Mouse (Mus musculus): ENCODE results near the gene Dclk1.
A peak's percentile ranks its signal among the peaks of the same experiment; 100 is the strongest.

Gene Dclk1

GRCm38 (mm10) chr3:55499298-55499697, 257.1 kb downstream of the Dclk1 start:
- no peak for DNase-seq (ENCODE audit: low spot score in 2 of 2)

GRCm38 (mm10) chr3:55510198-55510597, 268.0 kb downstream of the Dclk1 start:
- no peak for DNase-seq (ENCODE audit: low spot score in 2 of 2)

- no peak for DNase-seq (ENCODE audit: low spot score in 2 of 2)
These were observed 269.5 kb downstream of the Dclk1 start for GRCm38 (mm10) chr3:55511658-55512057.

GRCm38 (mm10) chr3:55515966-55516365, 273.8 kb downstream of the Dclk1 start:
- no peak for DNase-seq (ENCODE audit: low spot score in 2 of 2)

GRCm38 (mm10) chr3:55517454-55518014, 275.4 kb downstream of the Dclk1 start:
- DNase-seq (ENCODE audit: low spot score in 2 of 2) = no peak

GRCm38 (mm10) chr3:55520240-55521180, 278.3 kb downstream of the Dclk1 start:
- peak in 1 of 2 experiments; percentile 84 for DNase-seq (ENCODE audit: low spot score in 2 of 2)

- no peak for DNase-seq (ENCODE audit: low spot score in 2 of 2)
These were observed 279.6 kb downstream of the Dclk1 start for GRCm38 (mm10) chr3:55521776-55522175.

GRCm38 (mm10) chr3:55523224-55523623, 281.1 kb downstream of the Dclk1 start:
- no peak for DNase-seq (ENCODE audit: low spot score in 2 of 2)

GRCm38 (mm10) chr3:55523735-55524477, 281.7 kb downstream of the Dclk1 start:
- DNase-seq (ENCODE audit: low spot score in 2 of 2) = no peak

- DNase-seq (ENCODE audit: low spot score in 2 of 2) = no peak
These were observed 282.5 kb downstream of the Dclk1 start for GRCm38 (mm10) chr3:55524491-55525195.

- no peak for DNase-seq (ENCODE audit: low spot score in 2 of 2)
These were observed 284.3 kb downstream of the Dclk1 start for GRCm38 (mm10) chr3:55526470-55526869.

- no peak for DNase-seq (ENCODE audit: low spot score in 2 of 2)
These were observed 285.4 kb downstream of the Dclk1 start for GRCm38 (mm10) chr3:55527566-55527965.

- DNase-seq (ENCODE audit: low spot score in 2 of 2) = no peak
These were observed 285.8 kb downstream of the Dclk1 start for GRCm38 (mm10) chr3:55528012-55528411.

- no peak for DNase-seq (ENCODE audit: low spot score in 2 of 2)
These were observed 287.2 kb downstream of the Dclk1 start for GRCm38 (mm10) chr3:55529414-55529813.

- peak in 1 of 2 experiments; percentile 54 for DNase-seq (ENCODE audit: low spot score in 2 of 2)
These were observed 289.3 kb downstream of the Dclk1 start for GRCm38 (mm10) chr3:55531204-55532044.

- DNase-seq (ENCODE audit: low spot score in 2 of 2) = no peak
These were observed 290.2 kb downstream of the Dclk1 start for GRCm38 (mm10) chr3:55532175-55532973.

GRCm38 (mm10) chr3:55535591-55536200, 293.5 kb downstream of the Dclk1 start:
- no peak for DNase-seq (ENCODE audit: low spot score in 2 of 2)

GRCm38 (mm10) chr3:55536901-55537300, 294.7 kb downstream of the Dclk1 start:
- no peak for DNase-seq (ENCODE audit: low spot score in 2 of 2)

GRCm38 (mm10) chr3:55537714-55538113, 295.6 kb downstream of the Dclk1 start:
- no peak for DNase-seq (ENCODE audit: low spot score in 2 of 2)

Measured in frontal cortex, postnatal 36 days (tissue).